Mouse (Mus musculus): ENCODE measurements around the gene Chd2. TPM values are rescaled to one million over a fixed set of nuclear protein-coding genes. Genes with fewer than 3 reads are reported as not detected.
A peak's percentile ranks its signal among the peaks of the same experiment; 100 is the strongest.
"Not testable (repeated sequence)": the region's sequence is repeated elsewhere in the genome, so short reads cannot be mapped to it uniquely, and the experiment has no call there.

The Chd2 gene
- polyA plus RNA-seq, 1 experiment from 2014 or later: 45.1 TPM

- Histone ChIP-seq H3K27ac (peak overlapping the region; percentile 40; the same call in 1 of the 2 replicates), H3K36me3 (replicated peaks) (peaks cover 61% of the 10 kb centered on the region), H3K4me1 (peaks cover 49% of the 10 kb centered on the region), H3K9me3 (no peaks in the 10 kb centered on the region), H3K27me3 (ENCODE audit: poor library complexity, severe bottlenecking) (no peaks in the 10 kb centered on the region), H3K4me3 (no peak overlapping the region)
- DNase-seq (ENCODE audit: extremely low spot score, low spot score): no peak
- WGBS: 88% methylated on average over 3 of the region's 3 CpGs
Observed at GRCm38 (mm10) chr7:73532916-73533315, 8.7 kb downstream of the Chd2 start.

GRCm38 (mm10) chr7:73532139-73532538 lies 9.5 kb downstream of the Chd2 start:
- no peaks in the 10 kb centered on the region for H3K27me3 ChIP-seq (ENCODE audit: poor library complexity, severe bottlenecking)
- H3K4me1 ChIP-seq: peaks cover 45% of the 10 kb centered on the region
- 89% methylated on average over 3 of the region's 3 CpGs for WGBS
- H3K36me3 ChIP-seq (replicated peaks): peaks cover 65% of the 10 kb centered on the region
- no peak overlapping the region for H3K4me3 ChIP-seq
- H3K27ac ChIP-seq: no peak overlapping the region
- DNase-seq (ENCODE audit: extremely low spot score, low spot score): no peak
- no peaks in the 10 kb centered on the region for H3K9me3 ChIP-seq

- no peaks in the 10 kb centered on the region for H3K9me3 ChIP-seq
- H3K27ac ChIP-seq: no peak overlapping the region
- DNase-seq (ENCODE audit: extremely low spot score, low spot score): no peak
- H3K27me3 ChIP-seq (ENCODE audit: poor library complexity, severe bottlenecking): no peaks in the 10 kb centered on the region
- H3K4me3 ChIP-seq: no peak overlapping the region
- H3K4me1 ChIP-seq: peaks cover 40% of the 10 kb centered on the region
- H3K36me3 ChIP-seq (replicated peaks): peaks cover 65% of the 10 kb centered on the region
- 88% methylated on average over 7 of the region's 7 CpGs for WGBS
Observed at GRCm38 (mm10) chr7:73531506-73532093, 10.0 kb downstream of the Chd2 start.

- no peaks in the 10 kb centered on the region for H3K27me3 ChIP-seq (ENCODE audit: poor library complexity, severe bottlenecking)
- no peak overlapping the region for H3K27ac ChIP-seq
- 90% methylated on average over 5 of the region's 5 CpGs for WGBS
- H3K4me3 ChIP-seq: no peak overlapping the region
- peaks cover 32% of the 10 kb centered on the region for H3K4me1 ChIP-seq
- peaks cover 65% of the 10 kb centered on the region for H3K36me3 ChIP-seq (replicated peaks)
- no peak for DNase-seq (ENCODE audit: extremely low spot score, low spot score)
- H3K9me3 ChIP-seq: no peaks in the 10 kb centered on the region
Observed at GRCm38 (mm10) chr7:73530846-73531245, 10.8 kb downstream of the Chd2 start.

GRCm38 (mm10) chr7:73530164-73530563 lies 11.5 kb downstream of the Chd2 start:
- no peak for DNase-seq (ENCODE audit: extremely low spot score, low spot score)
- no peak overlapping the region for H3K4me3 ChIP-seq
- no peak overlapping the region for H3K27ac ChIP-seq
- H3K36me3 ChIP-seq (replicated peaks): peaks cover 62% of the 10 kb centered on the region
- H3K4me1 ChIP-seq: peaks cover 26% of the 10 kb centered on the region
- H3K27me3 ChIP-seq (ENCODE audit: poor library complexity, severe bottlenecking): no peaks in the 10 kb centered on the region
- no peaks in the 10 kb centered on the region for H3K9me3 ChIP-seq
- 92% methylated on average over 5 of the region's 5 CpGs for WGBS

- H3K4me3 ChIP-seq: no peak overlapping the region
- DNase-seq (ENCODE audit: extremely low spot score, low spot score): no peak
- peaks cover 26% of the 10 kb centered on the region for H3K4me1 ChIP-seq
- 94% methylated on average over 6 of the region's 6 CpGs for WGBS
- H3K27ac ChIP-seq: no peak overlapping the region
- no peaks in the 10 kb centered on the region for H3K27me3 ChIP-seq (ENCODE audit: poor library complexity, severe bottlenecking)
- no peaks in the 10 kb centered on the region for H3K9me3 ChIP-seq
- peaks cover 61% of the 10 kb centered on the region for H3K36me3 ChIP-seq (replicated peaks)
Observed at GRCm38 (mm10) chr7:73529261-73529660, 12.4 kb downstream of the Chd2 start.

GRCm38 (mm10) chr7:73528377-73528894 lies 13.2 kb downstream of the Chd2 start:
- H3K4me1 ChIP-seq: peaks cover 17% of the 10 kb centered on the region
- not testable (repeated sequence) for H3K27ac ChIP-seq; H3K9me3 ChIP-seq; H3K4me3 ChIP-seq; H3K27me3 ChIP-seq (ENCODE audit: poor library complexity, severe bottlenecking); DNase-seq (ENCODE audit: extremely low spot score, low spot score)
- WGBS: 92% methylated on average over 7 of the region's 7 CpGs
- peaks cover 56% of the 10 kb centered on the region for H3K36me3 ChIP-seq (replicated peaks)

GRCm38 (mm10) chr7:73527225-73527624 lies 14.4 kb downstream of the Chd2 start:
- peaks cover 60% of the 10 kb centered on the region for H3K36me3 ChIP-seq (replicated peaks)
- H3K27me3 ChIP-seq (ENCODE audit: poor library complexity, severe bottlenecking): no peaks in the 10 kb centered on the region
- 92% methylated on average over 4 of the region's 4 CpGs for WGBS
- peaks cover 9% of the 10 kb centered on the region for H3K4me1 ChIP-seq
- H3K4me3 ChIP-seq: no peak overlapping the region
- H3K27ac ChIP-seq: no peak overlapping the region
- DNase-seq (ENCODE audit: extremely low spot score, low spot score): no peak
- no peaks in the 10 kb centered on the region for H3K9me3 ChIP-seq

GRCm38 (mm10) chr7:73524454-73524952 lies 17.1 kb downstream of the Chd2 start:
- WGBS: 67% methylated on average over 9 of the region's 9 CpGs
- Histone ChIP-seq H3K27ac (peak overlapping the region; percentile 83), H3K9me3 (no peaks in the 10 kb centered on the region), H3K4me1 (peaks cover 13% of the 10 kb centered on the region), H3K36me3 (replicated peaks) (peaks cover 63% of the 10 kb centered on the region), H3K27me3 (ENCODE audit: poor library complexity, severe bottlenecking) (no peaks in the 10 kb centered on the region), H3K4me3 (no peak overlapping the region)
- no peak for DNase-seq (ENCODE audit: extremely low spot score, low spot score)

- Histone ChIP-seq H3K4me1 (peaks cover 13% of the 10 kb centered on the region), H3K9me3 (no peaks in the 10 kb centered on the region), H3K4me3 (no peak overlapping the region), H3K36me3 (replicated peaks) (peaks cover 63% of the 10 kb centered on the region), H3K27ac (no peak overlapping the region), H3K27me3 (ENCODE audit: poor library complexity, severe bottlenecking) (no peaks in the 10 kb centered on the region)
- no peak for DNase-seq (ENCODE audit: extremely low spot score, low spot score)
- 95% methylated on average over 1 of the region's 1 CpGs for WGBS
Observed at GRCm38 (mm10) chr7:73523608-73524259, 17.9 kb downstream of the Chd2 start.

- Histone ChIP-seq H3K36me3 (replicated peaks) (peaks cover 64% of the 10 kb centered on the region), H3K27me3 (ENCODE audit: poor library complexity, severe bottlenecking) (no peaks in the 10 kb centered on the region), H3K4me3 (no peak overlapping the region), H3K9me3 (no peaks in the 10 kb centered on the region), H3K4me1 (peaks cover 13% of the 10 kb centered on the region), H3K27ac (no peak overlapping the region)
- no peak for DNase-seq (ENCODE audit: extremely low spot score, low spot score)
- WGBS: 89% methylated on average over 6 of the region's 6 CpGs
Observed at GRCm38 (mm10) chr7:73523183-73523582, 18.4 kb downstream of the Chd2 start.

- Histone ChIP-seq H3K27me3 (ENCODE audit: poor library complexity, severe bottlenecking) (no peaks in the 10 kb centered on the region), H3K36me3 (replicated peaks) (peaks cover 74% of the 10 kb centered on the region)
Observed at GRCm38 (mm10) chr7:73521277-73522193, 20.1 kb downstream of the Chd2 start.

More at GRCm38 (mm10) chr7:73521277-73522193, 20.1 kb downstream of the Chd2 start:
- Histone ChIP-seq H3K4me3 (no peak overlapping the region), H3K27ac (0 out of 2 replicates have a peak overlapping the region, but pooled peaks have one; percentile 53), H3K4me1 (peaks cover 17% of the 10 kb centered on the region), H3K9me3 (no peaks in the 10 kb centered on the region)
- WGBS: 94% methylated on average over 11 of the region's 11 CpGs
- no peak for DNase-seq (ENCODE audit: extremely low spot score, low spot score)

Data from forebrain, embryonic 10.5 days (tissue).